Mouse (Mus musculus) lung, adult 2 months (tissue): ENCODE data around the gene Npas3.

Experiments
- CTCF ChIP-seq: fragments of 200-500 bp; IDR thresholded peaks from 2 replicates; pipeline ENCODE4 v1.5.1; 2011; ENCODE audit warnings: mild to moderate bottlenecking, low read length, control low read depth; ENCODE audit not compliant: insufficient read depth
- POLR2A ChIP-seq: fragments of 200-500 bp; IDR thresholded peaks from 2 replicates; pipeline ENCODE4 v1.6.1; 2011; ENCODE audit warnings: low read depth, mild to moderate bottlenecking, control low read depth, low read length, borderline replicate concordance; ENCODE audit errors: extremely low read depth

- TF ChIP-seq POLR2A (no peak), CTCF (no peak)
Observed at GRCm38 (mm10) chr12:54045360-54045759, 796.9 kb downstream of the Npas3 start.
